ENCODE assay signal across 8 mouse cellular contexts in the genomic region with DNA sequence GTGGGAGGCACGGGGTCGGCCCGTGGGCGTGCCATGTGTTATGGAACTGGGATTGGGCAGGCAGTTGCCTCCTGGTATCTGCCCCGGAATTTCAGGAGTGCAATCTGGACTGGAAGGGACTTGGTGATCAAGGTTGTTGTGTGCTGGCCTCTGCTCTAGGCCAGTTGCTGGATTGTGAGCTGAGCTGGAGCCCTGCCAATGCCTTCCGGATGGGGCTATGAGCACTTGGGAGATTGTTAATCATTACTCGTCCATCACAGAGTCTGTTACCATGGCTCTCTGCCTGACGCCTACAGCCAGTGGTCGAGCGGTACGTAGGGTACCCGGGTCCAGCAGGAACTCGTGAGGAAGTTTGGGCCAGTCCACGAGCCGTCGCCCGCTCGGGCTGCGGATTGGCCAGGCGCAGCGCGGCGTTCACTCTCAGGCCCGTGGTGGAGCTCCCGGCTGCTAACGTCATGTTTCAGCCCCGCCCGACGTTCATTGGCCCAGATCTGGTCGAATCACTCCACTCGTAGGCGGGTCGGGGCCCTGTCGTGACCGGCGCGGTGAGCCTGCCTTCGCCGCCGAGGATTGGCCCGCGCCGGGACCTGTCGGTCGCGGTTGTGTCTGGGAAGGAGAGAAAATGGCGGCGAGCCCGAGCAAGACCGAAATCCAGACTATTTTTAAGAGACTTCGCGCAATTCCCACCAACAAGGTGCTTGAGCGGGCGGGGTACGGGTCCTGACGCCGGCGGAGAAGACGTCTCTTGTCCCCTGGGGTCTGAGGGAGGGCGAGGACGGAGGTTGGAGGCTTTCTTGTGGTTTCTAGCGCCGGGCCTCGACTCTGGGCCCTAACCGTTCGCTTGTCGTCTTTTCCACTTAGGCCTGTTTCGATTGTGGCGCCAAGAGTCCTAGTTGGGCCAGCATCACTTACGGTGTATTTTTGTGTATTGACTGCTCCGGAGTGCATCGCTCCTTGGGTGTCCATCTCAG. TPM values are rescaled to one million over a fixed set of nuclear protein-coding genes. Genes with fewer than 3 reads are reported as not detected.
DNase-seq lines count a peak whose midpoint lies in the region; ATAC-seq lines count a peak whose summit lies in the region.

Gene Arfgap2 (plus strand): TSS at position 264 of the 971 bp plus-strand sequence.

- peak within 1 kb of the TSS; percentile 84 for H3K9ac ChIP-seq in hindbrain, embryonic 14.5 days

- H3K27ac ChIP-seq in hindbrain, embryonic 14.5 days: peak within 1 kb of the TSS; percentile 94

- DNase-seq in R1 (ENCODE audit: low read depth, low spot score): peak; percentile 96
- DNase-seq in cerebellum, postnatal 25 days: peak; percentile 98 to 99
- DNase-seq in frontal cortex, postnatal 25 days (ENCODE audit: low spot score in 2 of 2): peak; percentile 96 to 97
- DNase-seq in hindbrain, embryonic 14.5 days (ENCODE audit: low spot score): peak; percentile 96
- peak; percentile 97 to 98 for DNase-seq in layer of hippocampus, postnatal 36 days
- peak; percentile 99 for DNase-seq in lung, postnatal 36 days
- DNase-seq in retina, postnatal 1 day: peak; percentile 99
- DNase-seq in urinary bladder, adult 18-20 months (ENCODE audit: low spot score in 2 of 2): peak; percentile 94 to 98

- H3K4me1 ChIP-seq in hindbrain, embryonic 14.5 days (replicated peaks; ENCODE audit: control insufficient read depth, insufficient read depth, low read length): peaks cover 16% of the 10 kb centered on the region

- peak within 1 kb of the TSS; percentile 81 for H3K4me3 ChIP-seq in hindbrain, embryonic 14.5 days (replicated peaks; ENCODE audit: low read length)

- WGBS in hindbrain, embryonic 14.5 days: 1% methylated on average over 72 of the region's 72 CpGs

- no peaks in the 10 kb centered on the region for H3K27me3 ChIP-seq in hindbrain, embryonic 14.5 days (ENCODE audit: control insufficient read depth, insufficient read depth, low read length)

- no peaks in the 10 kb centered on the region for H3K9me3 ChIP-seq in hindbrain, embryonic 14.5 days (ENCODE audit: control insufficient read depth, low read length)

- ATAC-seq in hindbrain, embryonic 14.5 days (ENCODE audit: low FRiP score): peak; percentile 99

- peaks cover 34% of the 10 kb centered on the region for H3K36me3 ChIP-seq in hindbrain, embryonic 14.5 days (replicated peaks; ENCODE audit: control insufficient read depth, insufficient read depth)

- peak within 1 kb of the TSS; percentile 82 for H3K4me2 ChIP-seq in hindbrain, embryonic 14.5 days (replicated peaks)

RNA-seq across cellular contexts. Expression of gene Arfgap2, which starts in this region (rescaled TPM):
- 59.6 and 64.0 TPM in 2 replicates for polyA plus RNA-seq in hindbrain, embryonic 14.5 days (2014; fragmentation: Nextera tagmentation; extraction: Ambion mirVana)
- total RNA-seq in layer of hippocampus, postnatal 36 days (2021): 10 to 100 TPM; 68.9 to 73.8 TPM

Comparison
In these comparisons a context has a peak if more than half of its experiments do, and no peak if none do; other contexts are left out.
1. Peak in every context shown above with its lines: DNase-seq, ATAC-seq, H3K4me3 ChIP-seq and H3K27ac ChIP-seq.